Mouse (Mus musculus): ENCODE measurements around the gene Meis1.

GRCm38 (mm10) chr11:19017719-19018413, 919 bp downstream of the Meis1 start:
- TF ChIP-seq POLR2A (IDR thresholded peaks at IDR 0.05; ENCODE audit: low read depth, low read length), result no peak
- no peak for TF ChIP-seq CTCF (IDR thresholded peaks at IDR 0.05; ENCODE audit: borderline replicate concordance, insufficient read depth, low read length)

Measured in embryonic fibroblast, embryonic 13.5 days (primary cell).